Mouse (Mus musculus): Measurements from ENCODE around the gene Bcas2.
A peak's percentile ranks its signal among the peaks of the same experiment; 100 is the strongest.
"Not testable (repeated sequence)": the region's sequence is repeated elsewhere in the genome, so short reads cannot be mapped to it uniquely, and the experiment has no call there.

Gene Bcas2

GRCm38 (mm10) chr3:103169771-103170170 lies 1.7 kb upstream of the Bcas2 start:
- peak; percentile 69 for DNase-seq

- no peak for DNase-seq
Measured at GRCm38 (mm10) chr3:103172615-103173014, 1.2 kb downstream of the Bcas2 start.

DNA sequence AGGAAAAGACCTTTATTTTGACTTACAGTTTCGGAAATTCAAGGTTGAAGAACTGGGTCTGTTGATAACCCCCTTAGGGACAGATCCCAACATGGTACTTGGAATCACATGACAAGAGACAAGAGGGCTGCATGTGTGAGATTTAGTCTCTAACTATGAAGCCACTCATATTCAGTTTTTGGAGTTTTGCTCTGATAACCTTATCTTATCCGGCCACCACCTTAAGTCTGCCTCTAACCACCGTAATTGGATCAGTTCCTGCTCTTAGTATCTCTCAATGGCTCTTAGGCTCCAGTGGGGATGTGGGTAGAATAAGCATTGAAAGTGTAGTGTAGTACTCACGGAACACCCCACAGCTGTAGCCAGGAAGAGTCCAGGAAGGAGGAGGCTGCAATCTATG lies 5.3 kb downstream of the Bcas2 start:
- no peak for DNase-seq

DNA sequence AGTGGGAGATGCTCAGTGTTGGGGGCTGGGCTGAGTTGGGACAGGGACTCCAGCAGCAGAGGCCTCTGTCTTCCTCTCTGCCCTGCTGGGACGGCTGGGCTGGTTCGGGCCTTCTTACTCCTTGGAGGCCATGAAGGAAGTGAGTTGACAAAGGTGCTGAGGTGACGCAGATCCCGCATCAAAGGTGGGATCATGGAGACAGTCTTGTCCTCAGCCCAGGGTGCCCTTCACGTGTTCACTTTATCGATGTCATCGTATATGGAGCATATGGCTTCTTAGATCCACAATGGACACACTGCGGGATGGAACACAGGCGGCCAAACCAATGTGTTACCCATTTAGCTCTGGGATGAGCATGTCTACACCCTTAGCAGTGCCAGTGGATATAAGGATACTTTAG lies 8.1 kb downstream of the Bcas2 start:
- no peak for DNase-seq

DNA sequence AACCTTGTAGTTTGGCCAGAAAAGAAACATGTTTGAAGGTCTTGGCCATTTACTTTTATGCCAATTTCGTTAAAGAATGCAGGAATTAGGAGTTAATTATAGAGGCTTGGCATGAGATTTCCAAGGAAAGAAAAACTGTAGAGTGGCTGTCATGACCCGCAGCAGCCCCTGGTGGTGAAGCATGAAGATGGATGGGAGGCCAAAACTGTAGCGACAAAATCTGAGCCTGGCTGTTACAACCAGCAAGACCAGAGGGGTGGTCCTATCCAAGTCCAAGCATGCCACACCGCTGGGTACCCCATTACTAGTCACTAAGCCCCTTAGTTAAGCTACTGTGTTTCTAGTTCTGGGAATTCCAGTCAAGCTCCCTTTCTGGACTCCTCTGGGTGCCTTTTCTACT lies 9.7 kb downstream of the Bcas2 start:
- DNase-seq: no peak

DNA sequence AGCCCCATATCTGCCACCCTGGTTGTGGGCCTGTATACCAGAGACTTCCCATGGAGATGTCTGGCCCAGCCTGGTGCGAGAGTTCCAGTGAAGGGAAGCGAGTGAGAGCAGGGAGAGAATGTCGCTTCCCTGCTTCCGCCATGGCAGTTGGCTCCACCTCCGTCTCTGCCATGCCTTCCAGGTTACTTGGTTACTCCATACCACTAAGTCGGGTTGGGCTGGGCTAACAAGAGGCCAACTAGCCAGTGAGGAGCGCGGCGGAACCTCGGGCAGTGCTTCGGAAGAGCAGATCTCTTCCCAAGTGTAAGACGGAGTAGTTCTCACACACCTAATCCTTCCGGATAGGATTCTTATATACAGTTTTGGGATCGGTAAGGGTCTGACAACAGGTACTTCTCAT lies 11.4 kb downstream of the Bcas2 start:
- no peak for DNase-seq

DNA sequence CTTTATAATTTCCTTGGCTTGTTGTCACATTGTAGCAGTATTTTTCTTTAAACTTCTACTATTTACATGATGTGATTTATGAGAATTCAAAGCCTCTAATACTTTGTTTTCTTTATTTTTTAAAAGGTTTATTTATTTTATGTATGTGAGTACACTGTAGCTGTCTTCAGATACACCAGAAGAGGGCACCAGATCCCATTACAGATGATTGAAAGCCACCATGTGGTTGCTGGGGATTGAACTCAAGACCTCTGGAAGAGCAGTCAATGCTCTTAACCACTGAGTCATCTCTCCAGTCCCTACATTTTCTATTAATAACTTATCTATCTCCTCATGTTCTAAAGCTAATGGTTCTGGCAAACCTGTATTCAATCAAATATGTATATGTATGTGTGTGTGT lies 13.0 kb downstream of the Bcas2 start:
- not testable (repeated sequence) for DNase-seq

GRCm38 (mm10) chr3:103188451-103188850 lies 17.0 kb downstream of the Bcas2 start:
- DNase-seq: no peak

GRCm38 (mm10) chr3:103188856-103189255 lies 17.4 kb downstream of the Bcas2 start:
- no peak for DNase-seq

- no peak for DNase-seq
Measured at GRCm38 (mm10) chr3:103192161-103192560, 20.7 kb downstream of the Bcas2 start.

GRCm38 (mm10) chr3:103193186-103193585 lies 21.7 kb downstream of the Bcas2 start:
- no peak for DNase-seq

DNA sequence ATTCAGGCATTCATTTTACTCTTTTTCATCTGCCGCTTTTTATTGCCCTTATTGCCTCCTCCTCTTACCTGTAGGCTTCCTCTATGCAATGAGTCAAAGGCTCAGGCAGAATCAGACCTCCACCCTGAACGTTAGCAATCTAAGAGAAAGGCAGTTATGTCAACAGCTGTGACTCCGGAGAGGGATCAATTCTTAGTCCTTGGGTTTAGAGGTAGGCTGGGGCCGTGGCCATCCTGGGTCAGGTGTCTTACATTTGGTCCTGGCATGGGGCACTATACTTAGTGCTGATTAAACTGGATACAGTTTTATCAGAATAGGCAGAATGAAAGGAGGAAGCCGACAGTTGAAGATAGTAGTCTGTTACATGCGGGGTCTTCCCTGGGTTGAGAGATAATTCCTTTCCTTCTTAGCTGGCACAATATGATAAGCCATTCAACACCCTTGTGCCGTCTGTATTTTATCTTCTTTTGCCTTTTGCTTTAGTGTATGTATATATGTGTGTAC lies 24.9 kb downstream of the Bcas2 start:
- DNase-seq: no peak

GRCm38 (mm10) chr3:103199386-103199785 lies 27.9 kb downstream of the Bcas2 start:
- no peak for DNase-seq

DNA sequence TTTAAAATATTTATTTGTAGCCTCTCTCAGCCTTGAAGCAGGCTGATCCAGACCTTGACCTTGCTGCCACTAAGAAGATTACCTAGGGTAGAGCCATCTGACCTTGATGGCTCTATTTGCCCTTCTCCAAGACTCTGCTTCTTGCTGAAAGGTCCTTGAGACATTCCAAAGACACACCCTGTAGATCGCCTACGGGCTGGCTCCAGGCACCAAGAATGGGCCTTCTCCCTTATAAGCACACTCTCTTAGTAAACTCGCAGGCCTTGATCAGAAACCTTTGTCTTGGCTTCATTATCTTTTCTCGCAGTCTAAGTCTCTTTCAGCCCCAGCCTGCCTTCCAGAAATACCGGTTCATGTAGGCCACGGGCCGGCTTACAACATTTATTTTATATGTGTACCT lies 29.6 kb downstream of the Bcas2 start:
- not testable (repeated sequence) for DNase-seq

- no peak for DNase-seq
Measured at GRCm38 (mm10) chr3:103203554-103203953, 32.1 kb downstream of the Bcas2 start.

DNA sequence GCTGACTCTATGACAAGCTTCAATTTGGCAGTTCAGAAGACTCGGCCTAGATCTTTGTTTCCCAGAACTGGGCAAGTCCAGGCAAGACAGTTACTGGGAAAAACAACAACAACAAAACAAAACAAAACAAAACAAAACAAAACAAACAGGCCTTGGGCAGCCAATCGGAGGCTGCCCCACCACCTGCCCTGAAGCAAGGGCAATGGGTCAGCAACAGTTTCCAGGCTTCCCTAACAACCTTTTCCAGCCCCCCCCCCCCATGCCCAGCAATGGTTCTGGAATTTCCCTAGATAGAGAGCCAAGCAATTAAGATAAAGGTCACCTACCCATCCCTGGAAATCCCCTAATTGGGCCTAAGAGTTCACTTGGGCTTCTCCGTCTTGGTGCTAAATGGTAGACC lies 33.0 kb downstream of the Bcas2 start:
- DNase-seq: no peak

- no peak for DNase-seq
Measured at GRCm38 (mm10) chr3:103206393-103206792, 34.9 kb downstream of the Bcas2 start.

DNA sequence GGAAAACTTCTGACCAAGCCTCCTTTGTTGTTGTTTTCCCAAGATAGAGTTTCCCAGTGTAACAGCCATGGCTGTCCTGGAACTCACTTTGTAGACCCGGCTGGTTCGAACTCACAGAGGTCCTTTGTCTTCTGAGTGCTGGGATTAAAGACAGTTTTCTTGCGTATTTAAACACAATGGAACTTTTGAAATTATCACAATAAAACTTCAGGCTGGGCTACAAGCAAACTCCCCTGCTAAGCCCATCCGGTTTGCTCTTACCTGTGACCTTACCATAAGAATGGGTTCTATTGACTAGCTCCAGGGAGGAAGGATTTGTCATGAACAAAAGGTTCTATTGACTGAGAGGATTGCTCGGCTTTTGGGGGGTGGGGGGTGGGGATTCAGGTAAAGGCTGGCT lies 36.3 kb downstream of the Bcas2 start:
- DNase-seq: no peak

- DNase-seq: no peak
Measured at GRCm38 (mm10) chr3:103208237-103208636, 36.8 kb downstream of the Bcas2 start.

DNA sequence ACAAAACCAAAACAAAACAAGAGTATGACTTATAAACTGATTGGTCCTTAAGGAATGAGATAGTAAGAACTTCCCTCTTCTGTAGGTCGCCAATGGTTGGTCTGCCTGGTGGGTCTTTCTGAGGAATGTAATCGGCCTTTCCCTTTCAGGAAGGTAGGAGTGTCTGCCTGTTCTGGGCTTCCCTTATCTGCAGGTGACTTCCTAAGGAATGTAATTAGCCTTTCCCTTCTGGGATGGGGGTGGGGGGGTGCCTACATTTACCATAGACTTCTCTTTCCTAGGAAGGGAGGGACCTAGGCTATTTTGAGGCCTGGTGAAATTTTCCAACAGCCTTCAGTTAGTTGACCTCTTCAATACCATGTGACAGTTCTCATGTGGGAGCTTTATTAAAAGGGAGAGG lies 39.6 kb downstream of the Bcas2 start:
- DNase-seq: no peak

DNA sequence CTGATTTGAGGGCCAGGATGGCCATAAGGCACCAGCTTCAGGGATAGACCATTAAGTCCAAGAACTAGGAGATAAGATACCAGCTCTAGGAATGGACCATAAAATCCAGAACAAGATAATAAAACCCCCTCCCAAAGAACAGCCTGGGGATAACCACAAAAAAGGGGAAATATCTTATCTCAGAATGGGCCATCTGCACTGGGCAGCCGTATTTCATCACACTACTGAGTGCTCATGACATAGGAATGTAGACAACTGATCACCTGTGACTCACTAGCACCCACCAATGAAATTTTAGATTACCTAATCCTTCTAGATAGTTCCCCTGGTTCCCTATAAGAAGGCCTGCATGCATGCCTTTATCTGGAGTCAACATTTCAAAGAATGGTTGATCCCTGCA lies 40.7 kb downstream of the Bcas2 start:
- no peak for DNase-seq

- DNase-seq: peak; percentile 10
Measured at GRCm38 (mm10) chr3:103213537-103213936, 42.1 kb downstream of the Bcas2 start.

- no peak for DNase-seq
Measured at GRCm38 (mm10) chr3:103214593-103215285, 43.3 kb downstream of the Bcas2 start.

DNA sequence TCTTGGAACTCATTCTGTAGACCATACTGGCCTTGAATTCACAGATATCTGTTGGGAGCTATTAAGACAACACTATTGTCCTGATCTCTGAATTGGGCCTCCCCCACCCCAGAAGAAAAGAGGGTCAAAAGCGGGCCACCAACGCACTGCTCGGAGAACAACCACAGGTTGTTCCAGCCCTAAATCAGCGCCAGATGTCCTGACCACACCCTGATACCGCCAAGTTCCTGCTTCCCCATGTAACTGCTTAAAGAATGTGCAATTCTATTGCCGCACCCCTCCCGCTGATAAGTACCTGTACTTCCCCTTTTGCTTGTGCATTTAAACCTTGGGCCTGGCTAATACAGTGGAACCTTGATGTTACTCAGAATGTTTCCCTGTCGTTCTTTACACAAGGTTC lies 43.9 kb downstream of the Bcas2 start:
- not testable (repeated sequence) for DNase-seq

DNA sequence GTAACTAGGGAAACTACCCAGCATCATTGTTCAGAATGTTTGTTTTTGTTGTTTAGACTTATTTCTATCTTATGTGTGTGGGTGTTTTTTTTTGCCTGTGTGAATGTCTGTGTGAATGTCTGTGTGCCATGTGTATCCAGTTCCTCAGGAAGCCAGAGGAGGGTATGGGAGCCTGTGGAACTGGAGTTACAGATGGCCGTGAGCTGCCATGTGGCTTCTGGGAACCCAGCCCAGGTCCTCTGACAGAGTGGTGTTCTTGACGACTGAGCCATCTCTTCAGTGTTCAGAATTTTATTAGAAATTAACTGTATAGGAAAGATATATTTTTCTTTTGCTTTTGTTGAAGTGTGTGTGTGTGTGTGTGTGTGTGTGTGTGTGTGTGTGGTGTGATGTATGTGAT lies 50.0 kb downstream of the Bcas2 start:
- peak; percentile 78 for DNase-seq

Measured in layer of hippocampus, adult 9-11 months (tissue).